Mouse (Mus musculus) kidney, adult 2 months (tissue): ENCODE measurements around the gene Pdzd2. TPM values are rescaled to one million over a fixed set of nuclear protein-coding genes. Genes with fewer than 3 reads are reported as not detected.
A peak's percentile ranks its signal among the peaks of the same experiment; 100 is the strongest.

Experiments used
- DNase-seq: peaks from one replicate; pipeline ENCODE4 v3.0.0; 2021
- H3K27ac ChIP-seq: fragments of 200-500 bp; 2 replicates; pipeline ENCODE4 v1.5.1; 2012; ENCODE audit warnings: low read depth, low read length, control low read depth, inconsistent platforms; ENCODE audit not compliant: insufficient read depth
- H3K27me3 ChIP-seq: fragments of 200-500 bp; replicated peaks from 2 replicates; pipeline ENCODE4 v1.6.1; 2012; ENCODE audit warnings: mild to moderate bottlenecking, moderate library complexity, low read length, inconsistent platforms; ENCODE audit not compliant: control insufficient read depth, insufficient read depth
- H3K36me3 ChIP-seq: fragments of 200-500 bp; 2 replicates; pipeline ENCODE4 v1.6.1; 2012; ENCODE audit warnings: mild to moderate bottlenecking, moderate library complexity, low read length, inconsistent platforms; ENCODE audit not compliant: control insufficient read depth, insufficient read depth
- H3K4me1 ChIP-seq: fragments of 200-500 bp; 2 replicates; pipeline ENCODE4 v1.6.1; 2011; ENCODE audit warnings: low read length; ENCODE audit not compliant: control insufficient read depth, insufficient read depth
- H3K4me3 ChIP-seq: fragments of 200-500 bp; 2 replicates; pipeline ENCODE4 v1.5.1; 2011; ENCODE audit warnings: mild to moderate bottlenecking, low read depth, low read length, control low read depth; ENCODE audit not compliant: insufficient read depth
- CTCF ChIP-seq: fragments of 200-500 bp; conservative IDR thresholded peaks from 2 replicates; pipeline ENCODE4 v1.5.1; 2011; ENCODE audit warnings: low read depth, mild to moderate bottlenecking, control low read depth, low read length, moderate library complexity, mixed read lengths; ENCODE audit not compliant: insufficient read depth, insufficient read length
- POLR2A ChIP-seq: fragments of 200-500 bp; IDR thresholded peaks from one replicate; pipeline ENCODE4 v1.6.1; 2011; ENCODE audit warnings: low read depth, low read length, control low read depth
- WGBS: fragments of 180-500 bp; shearing (Covaris S2); methylation state at CpG from one replicate; pipeline ENCODE4 v1.1.7; 2018; 5-methylcytosine and 5-hydroxymethylcytosine counted together
- polyA plus RNA-seq: library from polyadenylated mRNA; depleted of rRNA; stranded (reverse); fragments of >200 nt; gene quantifications from 2 replicates; pipeline ENCODE4 v1.2.3, GENCODE M21; 2012

Gene Pdzd2
- polyA plus RNA-seq, 1 experiment: 16.5 TPM

DNA sequence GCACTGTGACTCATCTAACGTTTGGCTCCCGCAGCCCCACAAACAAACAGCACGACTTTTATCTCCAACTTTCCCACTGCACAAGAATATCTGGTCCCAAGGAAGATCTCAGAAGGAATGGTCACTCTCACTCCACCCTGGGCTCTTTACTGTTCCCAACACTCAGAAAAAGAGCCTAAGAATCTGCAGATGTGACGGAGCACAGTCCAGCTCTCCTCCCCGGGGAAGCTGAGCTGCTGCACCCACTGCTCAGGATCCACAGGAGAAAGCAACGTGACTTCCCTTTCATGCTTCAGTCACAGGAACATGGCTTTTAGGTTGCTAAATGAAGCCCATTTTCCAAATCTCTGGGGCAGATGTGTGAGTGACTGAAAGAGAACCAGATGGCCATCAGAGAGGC, 311.9 kb downstream of the Pdzd2 start:
- no peak for TF ChIP-seq CTCF
- TF ChIP-seq POLR2A: no peak
- H3K27ac ChIP-seq: no peak overlapping the region
- WGBS: 87% methylated on average over 6 of the region's 6 CpGs
- peaks cover 17% of the 10 kb centered on the region for H3K4me1 ChIP-seq
- DNase-seq: no peak
- no peak overlapping the region for H3K4me3 ChIP-seq
- H3K36me3 ChIP-seq: no peaks in the 10 kb centered on the region
- H3K27me3 ChIP-seq: no peaks in the 10 kb centered on the region

DNA sequence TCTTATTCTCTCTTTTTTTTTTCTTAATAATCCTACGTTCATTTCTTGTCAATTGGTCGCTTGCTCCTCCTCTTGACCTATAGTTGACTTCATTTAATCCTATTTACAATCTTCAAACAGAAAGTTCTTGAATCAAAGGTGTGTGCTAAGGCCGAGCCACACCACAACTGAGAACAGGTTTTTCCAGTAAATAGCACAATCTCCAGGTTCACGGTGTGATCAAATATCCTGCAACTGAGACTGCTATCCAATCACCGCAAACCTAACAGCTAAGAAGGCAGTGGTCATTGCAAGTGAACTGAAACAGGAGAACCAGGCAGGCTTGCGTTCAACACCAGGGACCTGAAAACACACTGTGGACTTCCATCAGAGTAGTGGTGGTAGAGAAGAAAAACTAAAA, 313.4 kb downstream of the Pdzd2 start:
- WGBS: 79% methylated on average over 6 of the region's 6 CpGs
- TF ChIP-seq CTCF (no peak), POLR2A (no peak)
- peaks cover 17% of the 10 kb centered on the region for H3K4me1 ChIP-seq
- no peak overlapping the region for H3K27ac ChIP-seq
- H3K27me3 ChIP-seq: no peaks in the 10 kb centered on the region
- DNase-seq: no peak
- H3K36me3 ChIP-seq: no peaks in the 10 kb centered on the region
- no peak overlapping the region for H3K4me3 ChIP-seq

DNA sequence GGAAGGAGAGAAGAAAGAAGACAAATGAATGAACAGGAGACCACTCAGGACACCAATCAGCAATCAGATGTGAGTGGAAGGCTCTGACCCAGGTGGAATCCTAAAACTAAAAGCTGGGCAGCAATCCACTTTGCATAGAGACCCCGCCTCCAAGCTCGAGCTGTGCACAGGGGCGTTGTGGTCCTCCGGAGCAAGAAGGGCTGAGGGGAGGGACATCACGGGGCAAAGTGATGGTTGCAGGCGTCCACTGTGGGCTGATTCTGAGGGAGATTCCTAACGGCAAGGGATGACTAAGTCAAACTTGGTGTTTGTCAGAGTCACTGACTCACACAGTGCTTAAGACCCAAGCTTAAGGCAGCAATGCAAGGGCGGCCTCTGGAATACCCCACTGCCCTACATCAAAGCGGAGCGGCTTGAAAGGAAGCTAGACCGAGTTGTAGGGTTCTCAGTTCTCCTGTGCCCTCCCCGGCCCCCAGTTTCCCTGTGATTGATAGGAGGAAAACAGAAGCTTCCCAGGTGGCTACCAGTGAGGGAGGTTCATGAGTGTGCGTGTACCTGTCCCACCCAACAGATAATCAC, 314.6 kb downstream of the Pdzd2 start:
- TF ChIP-seq CTCF (no peak), POLR2A (no peak)
- WGBS: 67% methylated on average over 13 of the region's 13 CpGs

DNA sequence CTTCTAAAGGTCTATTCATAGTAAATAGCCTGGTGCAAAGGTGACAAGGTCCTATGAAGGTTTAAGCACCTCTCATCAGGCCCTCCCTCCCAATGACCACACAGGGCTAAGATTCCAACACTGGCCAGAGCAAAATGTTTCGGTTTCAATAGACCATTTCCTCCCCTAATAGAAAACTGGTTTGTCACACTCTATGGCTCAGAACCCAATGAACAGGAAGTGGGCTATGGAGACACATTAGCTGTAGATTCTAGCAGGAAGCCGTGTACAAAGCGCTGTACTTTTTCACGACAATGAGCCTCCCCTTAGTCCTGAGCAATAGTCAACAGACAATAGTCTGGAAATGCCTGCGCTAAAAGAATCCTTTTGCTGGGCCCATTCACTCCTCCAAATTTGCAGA, 315.5 kb downstream of the Pdzd2 start:
- no peaks in the 10 kb centered on the region for H3K36me3 ChIP-seq
- WGBS: 63% methylated on average over 5 of the region's 5 CpGs
- H3K4me3 ChIP-seq: no peak overlapping the region
- H3K27me3 ChIP-seq: no peaks in the 10 kb centered on the region
- no peak for DNase-seq
- H3K27ac ChIP-seq: no peak overlapping the region
- TF ChIP-seq CTCF: no peak
- H3K4me1 ChIP-seq: peaks cover 5% of the 10 kb centered on the region; the same call in 1 of the 2 replicates

More for the DNA sequence above, 314.6 kb downstream of the Pdzd2 start:
- H3K27ac ChIP-seq: no peak overlapping the region
- no peak for DNase-seq
- H3K27me3 ChIP-seq: no peaks in the 10 kb centered on the region
- peaks cover 6% of the 10 kb centered on the region; the same call in 1 of the 2 replicates for H3K4me1 ChIP-seq
- H3K36me3 ChIP-seq: no peaks in the 10 kb centered on the region
- H3K4me3 ChIP-seq: no peak overlapping the region

DNA sequence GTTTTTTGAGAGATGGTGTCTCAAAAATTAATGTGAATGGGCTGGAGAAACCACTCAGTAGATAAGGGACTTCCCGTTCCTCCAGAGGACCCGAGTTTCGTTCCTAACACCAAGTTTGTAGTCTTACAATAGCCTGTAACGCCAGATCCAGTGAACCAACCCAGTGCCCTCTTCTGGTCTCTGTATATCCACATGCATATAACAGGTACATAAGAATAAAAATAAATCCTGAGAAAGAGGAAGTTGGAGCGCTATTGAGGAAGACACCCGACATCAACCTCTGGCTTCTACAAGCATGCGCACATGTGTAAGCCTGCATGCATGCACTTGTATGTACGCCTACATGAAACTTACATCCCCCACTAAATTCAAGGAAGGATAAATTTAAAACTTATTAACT, 318.8 kb downstream of the Pdzd2 start:
- H3K4me1 ChIP-seq: peaks cover 13% of the 10 kb centered on the region; the same call in 1 of the 2 replicates
- H3K36me3 ChIP-seq: no peaks in the 10 kb centered on the region
- H3K27me3 ChIP-seq: no peaks in the 10 kb centered on the region
- TF ChIP-seq CTCF (no peak), POLR2A (no peak)
- 94% methylated on average over 8 of the region's 8 CpGs for WGBS
- H3K27ac ChIP-seq: no peak overlapping the region
- no peak overlapping the region for H3K4me3 ChIP-seq
- DNase-seq: no peak

DNA sequence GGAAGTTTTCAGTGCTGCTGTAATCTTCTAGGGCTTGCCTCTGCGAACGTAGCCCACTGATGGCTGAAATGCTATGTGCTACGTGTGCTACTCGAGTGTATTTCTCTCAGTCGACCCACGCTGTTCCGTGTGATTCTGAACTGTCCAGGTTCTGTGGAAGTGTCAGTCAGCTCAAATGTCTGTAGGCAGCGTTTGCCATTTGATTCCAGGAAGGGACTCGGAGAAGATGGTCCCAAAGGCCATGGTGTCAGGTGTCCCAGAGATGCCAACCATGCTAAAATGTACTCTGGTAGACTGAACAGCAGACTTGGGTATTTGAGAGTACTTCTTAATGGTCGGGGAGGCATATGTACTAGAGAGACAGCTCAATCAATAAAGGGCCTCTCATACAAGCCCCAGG, 319.3 kb downstream of the Pdzd2 start:
- WGBS: 85% methylated on average over 10 of the region's 10 CpGs

DNA sequence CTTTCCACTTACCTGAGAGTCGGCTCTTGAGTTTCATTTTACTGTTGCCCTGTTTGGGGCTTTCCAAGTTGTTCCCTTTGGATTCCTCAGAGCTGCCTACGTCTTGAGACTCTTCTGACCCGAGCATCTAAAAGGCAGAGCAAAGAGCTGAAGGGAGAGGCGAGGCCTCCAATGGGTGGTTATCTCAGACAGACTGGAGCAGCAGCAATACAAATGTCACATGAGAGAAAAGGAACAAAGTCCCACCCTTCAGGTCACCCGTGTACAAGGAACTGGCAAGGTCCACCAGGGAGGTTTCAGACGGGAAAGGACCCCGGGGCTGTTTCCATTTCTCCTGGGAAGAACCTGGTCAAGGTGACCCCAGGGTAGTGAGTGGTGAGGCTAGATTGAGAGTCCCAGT, 320.3 kb downstream of the Pdzd2 start:
- peak; percentile 32 for DNase-seq
- Histone ChIP-seq H3K27ac (no peak overlapping the region), H3K4me1 (peaks cover 13% of the 10 kb centered on the region; the same call in 1 of the 2 replicates), H3K27me3 (no peaks in the 10 kb centered on the region), H3K36me3 (no peaks in the 10 kb centered on the region), H3K4me3 (no peak overlapping the region)
- TF ChIP-seq POLR2A (no peak), CTCF (no peak)
- WGBS: 50% methylated on average over 7 of the region's 7 CpGs

More for the DNA sequence above, 319.3 kb downstream of the Pdzd2 start:
- no peaks in the 10 kb centered on the region for H3K27me3 ChIP-seq
- TF ChIP-seq POLR2A: no peak
- H3K4me3 ChIP-seq: no peak overlapping the region
- no peaks in the 10 kb centered on the region for H3K36me3 ChIP-seq
- peaks cover 13% of the 10 kb centered on the region; the same call in 1 of the 2 replicates for H3K4me1 ChIP-seq
- no peak overlapping the region for H3K27ac ChIP-seq
- no peak for DNase-seq
